Mouse (Mus musculus): ENCODE data around the gene Zdbf2. TPM values are rescaled to one million over a fixed set of nuclear protein-coding genes. Genes with fewer than 3 reads are reported as not detected.

Gene Zdbf2
- polyA plus RNA-seq, 1 experiment from 2014 or later = 3.4 TPM

DNA sequence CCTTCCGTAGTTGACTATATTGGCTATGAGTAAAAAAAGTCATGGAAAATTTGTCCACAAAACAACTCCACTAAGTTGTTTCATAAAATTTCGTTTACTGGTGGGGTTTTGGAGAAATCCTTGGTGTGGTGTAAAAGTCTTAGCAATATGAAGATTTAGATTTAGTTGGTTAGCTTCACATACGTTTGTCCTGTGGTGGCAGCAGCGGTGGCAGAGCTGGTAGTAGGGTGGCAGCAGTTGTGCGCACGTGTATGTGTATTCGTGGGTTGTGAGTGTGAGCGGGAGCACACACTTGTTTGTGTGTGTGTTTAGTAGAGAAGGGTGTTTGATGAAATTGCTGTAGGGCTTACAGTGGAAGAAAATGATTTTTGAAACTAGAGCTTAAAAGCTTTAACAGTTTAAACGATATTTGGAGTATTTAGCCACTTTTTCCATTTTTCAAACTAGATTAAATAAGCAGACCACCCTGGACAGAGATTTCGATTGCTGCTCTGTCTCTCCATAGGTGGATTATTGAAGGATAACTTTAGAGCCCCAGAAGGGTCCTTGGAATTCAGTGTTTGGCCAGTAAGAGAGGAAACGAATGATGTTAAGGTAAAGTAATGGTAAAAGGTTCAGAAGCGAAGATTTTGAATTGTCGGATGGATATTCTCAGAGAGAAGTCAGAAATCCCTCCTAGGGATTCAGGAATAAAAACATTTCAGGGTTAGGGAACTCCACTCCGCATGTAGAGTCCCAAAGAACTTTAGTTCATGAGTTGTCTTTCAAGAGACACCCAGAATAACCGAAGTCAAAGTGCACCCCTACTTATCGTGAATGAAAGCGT lies 12.9 kb upstream of the Zdbf2 start:
- 48% methylated on average over 17 of the region's 17 CpGs for WGBS
- Histone ChIP-seq H3K27ac (ENCODE audit: low read length) (no peak overlapping the region), H3K27me3 (replicated peaks; ENCODE audit: control insufficient read depth, insufficient read depth, low read length) (peaks cover 57% of the 10 kb centered on the region), H3K4me3 (ENCODE audit: low read length) (no peak overlapping the region), H3K36me3 (ENCODE audit: control insufficient read depth, insufficient read depth, low read length) (no peaks in the 10 kb centered on the region), H3K9ac (ENCODE audit: low read depth, low read length) (no peak overlapping the region), H3K9me3 (ENCODE audit: control insufficient read depth, low read length) (no peaks in the 10 kb centered on the region), H3K4me1 (ENCODE audit: control insufficient read depth, insufficient read depth, low read length) (no peaks in the 10 kb centered on the region), H3K4me2 (ENCODE audit: low read depth, low read length) (no peak overlapping the region)
- ATAC-seq = no peak

DNA sequence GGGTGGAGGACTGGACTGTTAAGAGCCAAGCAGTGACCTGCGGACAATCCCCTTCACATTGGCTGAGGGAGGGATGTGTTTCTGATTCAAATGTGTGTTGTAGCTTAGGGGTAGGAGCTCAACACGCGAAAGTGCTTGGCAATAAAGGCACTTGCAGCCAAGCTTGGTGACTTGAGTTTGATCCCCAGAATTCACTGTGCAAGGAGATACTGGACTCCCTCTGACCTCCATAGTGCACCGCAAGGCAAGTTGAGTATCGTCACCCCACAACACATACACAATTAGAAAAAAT lies 12.4 kb upstream of the Zdbf2 start:
- no peak for ATAC-seq
- H3K4me3 ChIP-seq (ENCODE audit: low read length) = no peak overlapping the region
- H3K9ac ChIP-seq (ENCODE audit: low read depth, low read length) = no peak overlapping the region
- H3K36me3 ChIP-seq (ENCODE audit: control insufficient read depth, insufficient read depth, low read length) = no peaks in the 10 kb centered on the region
- H3K9me3 ChIP-seq (ENCODE audit: control insufficient read depth, low read length) = no peaks in the 10 kb centered on the region
- H3K27me3 ChIP-seq (replicated peaks; ENCODE audit: control insufficient read depth, insufficient read depth, low read length) = peaks cover 55% of the 10 kb centered on the region
- H3K27ac ChIP-seq (ENCODE audit: low read length) = no peak overlapping the region
- H3K4me2 ChIP-seq (ENCODE audit: low read depth, low read length) = no peak overlapping the region
- H3K4me1 ChIP-seq (ENCODE audit: control insufficient read depth, insufficient read depth, low read length) = no peaks in the 10 kb centered on the region
- 38% methylated on average over 5 of the region's 5 CpGs for whole genome bisulfite sequencing

DNA sequence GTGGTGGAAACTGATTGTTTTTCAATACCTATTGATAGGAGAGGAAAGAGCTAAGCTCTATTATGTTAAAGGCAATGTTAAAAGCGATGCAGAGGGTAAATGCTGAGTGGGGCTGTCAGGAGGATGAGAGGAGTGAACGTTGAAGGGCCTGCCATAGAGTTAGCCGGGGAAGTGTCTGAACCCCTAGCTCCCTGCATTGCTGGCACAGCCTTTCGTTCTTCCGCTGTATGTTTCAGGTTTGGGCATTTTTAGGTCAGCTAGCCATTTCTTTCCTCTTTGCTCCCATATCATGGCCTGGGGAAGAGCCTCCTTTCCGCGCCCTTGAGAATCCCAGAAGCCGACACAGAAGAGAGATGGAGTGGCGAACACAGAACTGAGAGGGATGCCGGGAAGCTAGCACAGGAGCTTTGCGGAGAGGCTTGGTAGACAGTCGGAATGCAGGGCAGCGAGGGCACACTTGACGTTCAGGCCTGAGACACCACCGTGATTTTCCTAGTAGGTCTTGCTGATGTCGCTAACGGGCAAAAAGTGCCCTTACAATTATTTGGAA lies 11.9 kb upstream of the Zdbf2 start:
- H3K4me2 ChIP-seq (ENCODE audit: low read depth, low read length) = no peak overlapping the region
- H3K27me3 ChIP-seq (replicated peaks; ENCODE audit: control insufficient read depth, insufficient read depth, low read length) = peaks cover 55% of the 10 kb centered on the region
- no peaks in the 10 kb centered on the region for H3K36me3 ChIP-seq (ENCODE audit: control insufficient read depth, insufficient read depth, low read length)
- no peak overlapping the region for H3K4me3 ChIP-seq (ENCODE audit: low read length)
- WGBS = 47% methylated on average over 17 of the region's 17 CpGs
- ATAC-seq = no peak
- H3K9ac ChIP-seq (ENCODE audit: low read depth, low read length) = no peak overlapping the region
- H3K4me1 ChIP-seq (ENCODE audit: control insufficient read depth, insufficient read depth, low read length) = no peaks in the 10 kb centered on the region
- H3K9me3 ChIP-seq (ENCODE audit: control insufficient read depth, low read length) = no peaks in the 10 kb centered on the region
- H3K27ac ChIP-seq (ENCODE audit: low read length) = no peak overlapping the region

DNA sequence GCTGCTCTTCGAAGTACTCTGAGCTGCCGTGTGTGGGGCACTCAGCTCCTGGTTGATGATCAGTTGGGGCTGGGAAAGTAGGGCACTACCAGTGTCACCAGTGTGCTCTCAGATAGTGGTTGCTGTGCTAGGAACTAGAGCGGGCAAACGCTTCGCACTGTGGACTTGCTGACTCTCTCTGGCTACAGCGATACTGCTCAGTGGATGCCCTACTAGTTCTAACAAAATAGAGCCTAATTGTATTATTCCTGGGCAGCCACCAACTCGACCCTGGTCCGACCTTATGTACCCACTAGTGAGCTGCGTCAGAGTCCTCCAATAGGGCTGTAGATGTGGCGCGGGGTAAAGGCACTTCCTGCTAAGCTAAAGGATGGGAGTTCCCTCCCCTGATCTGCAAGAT lies 9.4 kb upstream of the Zdbf2 start:
- Histone ChIP-seq H3K4me2 (ENCODE audit: low read depth, low read length) (no peak overlapping the region), H3K9me3 (ENCODE audit: control insufficient read depth, low read length) (no peaks in the 10 kb centered on the region), H3K27ac (ENCODE audit: low read length) (no peak overlapping the region), H3K4me3 (ENCODE audit: low read length) (no peak overlapping the region), H3K27me3 (replicated peaks; ENCODE audit: control insufficient read depth, insufficient read depth, low read length) (peaks cover 43% of the 10 kb centered on the region), H3K36me3 (ENCODE audit: control insufficient read depth, insufficient read depth, low read length) (no peaks in the 10 kb centered on the region), H3K9ac (ENCODE audit: low read depth, low read length) (no peak overlapping the region), H3K4me1 (ENCODE audit: control insufficient read depth, insufficient read depth, low read length) (no peaks in the 10 kb centered on the region)
- no peak for ATAC-seq
- WGBS = 44% methylated on average over 11 of the region's 11 CpGs

DNA sequence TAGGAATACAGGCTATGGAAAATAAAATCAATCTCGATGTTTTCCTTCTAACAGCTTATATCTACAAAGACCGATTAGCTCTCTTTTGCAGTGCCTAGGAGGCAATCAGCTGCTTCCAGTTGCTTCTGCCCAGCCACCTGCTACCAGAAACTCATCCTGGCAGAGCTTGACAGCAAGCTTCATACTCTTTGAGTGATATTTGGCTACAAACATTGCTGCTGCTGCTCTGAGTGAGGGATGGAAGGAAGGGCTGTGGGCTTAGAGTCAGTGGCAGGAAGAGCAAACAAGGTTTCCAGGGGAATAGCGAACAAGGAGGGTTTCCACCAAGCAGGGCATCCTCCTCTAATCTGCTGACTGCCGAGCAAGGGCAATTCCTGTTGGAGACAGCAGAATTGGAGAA lies 7.6 kb upstream of the Zdbf2 start:
- 37% methylated on average over 4 of the region's 4 CpGs for WGBS
- Histone ChIP-seq H3K9ac (ENCODE audit: low read depth, low read length) (no peak overlapping the region), H3K36me3 (ENCODE audit: control insufficient read depth, insufficient read depth, low read length) (no peaks in the 10 kb centered on the region), H3K4me3 (ENCODE audit: low read length) (no peak overlapping the region), H3K4me2 (ENCODE audit: low read depth, low read length) (no peak overlapping the region), H3K4me1 (ENCODE audit: control insufficient read depth, insufficient read depth, low read length) (no peaks in the 10 kb centered on the region), H3K27ac (ENCODE audit: low read length) (no peak overlapping the region), H3K9me3 (ENCODE audit: control insufficient read depth, low read length) (no peaks in the 10 kb centered on the region), H3K27me3 (replicated peaks; ENCODE audit: control insufficient read depth, insufficient read depth, low read length) (peaks cover 55% of the 10 kb centered on the region)
- no peak for ATAC-seq

DNA sequence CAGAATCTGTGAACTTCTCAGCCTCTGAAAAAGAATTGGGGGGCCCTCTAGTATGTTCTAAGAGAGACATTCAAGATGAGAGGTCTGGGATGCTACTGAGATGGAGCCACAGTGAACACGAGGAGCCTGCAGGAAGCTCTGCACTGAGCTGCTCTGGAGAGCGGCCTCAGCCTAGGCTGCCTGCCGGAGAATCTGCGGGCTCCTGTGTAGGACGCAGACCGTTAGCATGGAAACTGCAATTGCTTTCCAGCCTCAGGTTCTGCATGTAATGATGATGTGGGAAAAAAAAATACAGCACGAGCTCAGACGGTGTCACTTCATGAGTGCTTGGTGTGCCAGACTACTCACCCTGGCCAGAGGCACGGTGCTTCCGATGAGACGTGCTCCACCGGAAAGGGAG lies 6.9 kb upstream of the Zdbf2 start:
- Histone ChIP-seq H3K9ac (ENCODE audit: low read depth, low read length) (no peak overlapping the region), H3K27me3 (replicated peaks; ENCODE audit: control insufficient read depth, insufficient read depth, low read length) (peaks cover 52% of the 10 kb centered on the region), H3K4me2 (ENCODE audit: low read depth, low read length) (no peak overlapping the region), H3K4me1 (ENCODE audit: control insufficient read depth, insufficient read depth, low read length) (no peaks in the 10 kb centered on the region), H3K36me3 (ENCODE audit: control insufficient read depth, insufficient read depth, low read length) (no peaks in the 10 kb centered on the region), H3K4me3 (ENCODE audit: low read length) (no peak overlapping the region), H3K9me3 (ENCODE audit: control insufficient read depth, low read length) (no peaks in the 10 kb centered on the region), H3K27ac (ENCODE audit: low read length) (no peak overlapping the region)
- no peak for ATAC-seq
- 42% methylated on average over 12 of the region's 12 CpGs for WGBS

DNA sequence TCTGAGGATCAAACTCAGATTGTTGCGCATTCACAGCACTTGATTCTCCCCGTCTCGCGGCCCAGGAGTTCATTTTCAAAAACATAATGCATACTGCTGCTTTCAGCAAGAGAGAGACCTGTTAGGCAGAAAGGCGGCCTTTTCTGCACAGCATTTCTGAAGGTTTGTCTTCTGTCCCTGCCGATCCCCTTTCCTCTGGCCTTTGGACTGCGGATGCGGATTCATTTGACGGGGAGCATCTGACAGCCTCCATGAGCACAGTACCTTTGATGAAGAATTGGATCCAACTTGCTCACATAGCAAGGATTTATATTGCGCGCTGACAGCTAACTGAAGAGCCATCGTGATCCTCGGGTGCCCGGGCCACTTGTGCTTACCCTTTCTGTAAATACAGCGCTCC lies 6.3 kb upstream of the Zdbf2 start:
- Histone ChIP-seq H3K36me3 (ENCODE audit: control insufficient read depth, insufficient read depth, low read length) (no peaks in the 10 kb centered on the region), H3K27ac (ENCODE audit: low read length) (no peak overlapping the region), H3K9ac (ENCODE audit: low read depth, low read length) (no peak overlapping the region), H3K27me3 (replicated peaks; ENCODE audit: control insufficient read depth, insufficient read depth, low read length) (peaks cover 55% of the 10 kb centered on the region), H3K9me3 (ENCODE audit: control insufficient read depth, low read length) (no peaks in the 10 kb centered on the region), H3K4me1 (ENCODE audit: control insufficient read depth, insufficient read depth, low read length) (no peaks in the 10 kb centered on the region), H3K4me3 (ENCODE audit: low read length) (no peak overlapping the region), H3K4me2 (ENCODE audit: low read depth, low read length) (no peak overlapping the region)
- WGBS = 41% methylated on average over 15 of the region's 15 CpGs
- ATAC-seq = no peak

DNA sequence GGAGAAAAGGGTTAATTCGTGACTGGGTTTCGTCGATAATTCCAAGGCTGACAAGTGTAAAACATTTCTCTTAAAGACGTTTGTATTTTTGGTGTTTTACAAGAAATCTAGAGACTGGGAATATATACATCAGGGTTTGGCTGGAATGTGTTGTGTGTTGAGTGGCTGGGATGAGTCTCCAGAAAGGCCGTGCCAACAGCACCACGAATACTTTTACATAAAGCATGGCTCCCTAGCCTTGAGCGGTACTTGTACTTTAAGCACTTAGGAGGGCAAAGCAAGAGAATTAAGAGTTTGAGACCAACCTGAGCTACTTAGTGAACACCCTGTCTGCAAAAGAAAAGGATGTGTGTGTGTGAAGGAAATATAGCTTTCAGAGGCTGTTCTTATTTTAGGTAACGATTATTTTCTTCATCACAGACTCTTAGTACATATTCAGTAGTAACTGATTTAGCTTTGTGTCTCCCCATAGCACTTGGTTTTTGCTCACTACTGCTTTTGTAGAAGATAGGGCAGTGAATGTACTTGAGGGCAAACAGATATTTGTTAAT lies 865 bp upstream of the Zdbf2 start:
- WGBS = 24% methylated on average over 8 of the region's 8 CpGs
- H3K36me3 ChIP-seq (ENCODE audit: control insufficient read depth, insufficient read depth, low read length) = no peaks in the 10 kb centered on the region
- no peak overlapping the region for H3K27ac ChIP-seq (ENCODE audit: low read length)
- no peak overlapping the region for H3K9ac ChIP-seq (ENCODE audit: low read depth, low read length)
- H3K4me2 ChIP-seq (ENCODE audit: low read depth, low read length) = no peak overlapping the region; the same call in 1 of the 2 replicates
- ATAC-seq = no peak
- no peaks in the 10 kb centered on the region for H3K9me3 ChIP-seq (ENCODE audit: control insufficient read depth, low read length)
- peaks cover 47% of the 10 kb centered on the region for H3K27me3 ChIP-seq (replicated peaks; ENCODE audit: control insufficient read depth, insufficient read depth, low read length)
- peaks cover 6% of the 10 kb centered on the region for H3K4me1 ChIP-seq (ENCODE audit: control insufficient read depth, insufficient read depth, low read length)
- no peak overlapping the region for H3K4me3 ChIP-seq (ENCODE audit: low read length)

DNA sequence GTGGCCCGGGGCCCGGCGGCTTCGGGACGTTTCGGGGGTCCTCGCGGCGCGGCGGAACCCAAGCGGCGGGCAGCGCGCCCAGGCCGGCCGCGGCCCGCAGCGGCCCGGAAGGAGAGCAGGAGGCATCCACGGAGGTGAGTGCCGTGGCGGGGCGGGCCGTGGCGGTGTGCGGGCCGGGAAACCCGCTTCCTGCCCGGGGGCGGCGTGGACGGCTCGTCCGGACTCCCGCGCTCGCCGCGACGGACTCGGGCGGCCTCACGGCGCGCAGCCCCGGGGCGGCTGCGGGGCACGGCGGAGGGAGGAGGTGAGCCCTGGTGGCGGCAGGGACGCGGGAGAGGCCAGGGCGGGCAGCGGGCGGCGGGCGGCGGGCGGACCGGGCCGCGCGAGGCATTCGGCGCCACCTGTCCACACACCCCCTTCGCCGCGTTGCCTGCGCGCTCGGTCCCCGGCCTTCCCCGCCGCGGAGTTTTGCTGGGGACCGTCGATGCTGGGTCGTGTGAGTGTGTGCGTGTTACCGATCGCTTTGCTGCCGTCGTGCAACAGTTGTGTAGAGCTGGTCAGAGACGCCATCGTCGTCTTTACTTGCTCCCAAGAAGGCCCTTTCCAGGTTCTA lies 380 bp downstream of the Zdbf2 start:
- peak; percentile 60 for ATAC-seq
- Histone ChIP-seq H3K9ac (ENCODE audit: low read depth, low read length) (peak overlapping the region; percentile 69), H3K4me2 (ENCODE audit: low read depth, low read length) (peak overlapping the region; percentile 79), H3K27ac (ENCODE audit: low read length) (peak overlapping the region; percentile 48), H3K4me3 (ENCODE audit: low read length) (peak overlapping the region; percentile 60), H3K36me3 (ENCODE audit: control insufficient read depth, insufficient read depth, low read length) (no peaks in the 10 kb centered on the region), H3K4me1 (ENCODE audit: control insufficient read depth, insufficient read depth, low read length) (peaks cover 6% of the 10 kb centered on the region), H3K9me3 (ENCODE audit: control insufficient read depth, low read length) (no peaks in the 10 kb centered on the region), H3K27me3 (replicated peaks; ENCODE audit: control insufficient read depth, insufficient read depth, low read length) (peaks cover 48% of the 10 kb centered on the region)
- under 1% methylated on average over 45 of the region's 89 CpGs for WGBS
